Mouse (Mus musculus) liver, adult 2 months (tissue): Measurements from ENCODE around the gene Vamp5.

Experiments
- CTCF ChIP-seq: fragments of 200-500 bp; IDR thresholded peaks from 2 replicates; pipeline ENCODE4 v1.5.1; 2011; ENCODE audit warnings: low read depth, low read length, control low read depth
- POLR2A ChIP-seq: fragments of 200-500 bp; IDR thresholded peaks from 2 replicates; pipeline ENCODE4 v1.6.1; 2011; ENCODE audit warnings: low read length, control low read depth; ENCODE audit not compliant: insufficient read depth; ENCODE audit errors: extremely low read depth

DNA sequence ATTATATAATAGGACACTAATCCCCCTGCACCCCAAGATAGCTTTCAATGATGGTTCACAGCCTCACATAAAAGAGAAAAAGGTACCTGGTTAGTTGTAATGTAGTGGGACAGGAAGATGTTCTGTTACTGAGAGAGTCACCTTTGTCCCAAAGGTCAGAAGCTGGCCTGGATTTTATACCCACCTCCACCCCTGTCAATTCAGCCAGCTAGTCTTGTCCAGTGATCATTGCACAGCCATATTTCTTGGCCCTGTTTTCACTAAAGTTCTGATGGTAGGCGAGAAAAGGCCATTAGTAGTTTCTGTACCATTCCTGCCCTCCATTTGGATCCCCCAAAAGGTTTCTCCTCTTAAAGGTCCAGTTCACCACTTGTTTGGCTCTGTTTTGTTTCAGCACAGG is 26.2 kb downstream of the Vamp5 start:
- TF ChIP-seq CTCF, result no peak
- TF ChIP-seq POLR2A, result no peak
